Mouse (Mus musculus): Measurements from ENCODE around the gene Tas2r136.

The Tas2r136 gene

GRCm38 (mm10) chr6:132778062-132778461, at the start of gene Tas2r136:
Gene Tas2r136 (minus strand): TSS chr6:132778162.
- no peak for DNase-seq (ENCODE audit: inconsistent ontology term)

GRCm38 (mm10) chr6:132802518-132802917, 24.6 kb upstream of the Tas2r136 start, which contains the start of gene Tas2r117:
Gene Tas2r117 (plus strand): TSS chr6:132802818.
- no peak for DNase-seq (ENCODE audit: inconsistent ontology term)

- no peak for DNase-seq (ENCODE audit: inconsistent ontology term)
These were observed 17.4 kb upstream of the Tas2r136 start for GRCm38 (mm10) chr6:132795393-132795792.

- DNase-seq (ENCODE audit: inconsistent ontology term): no peak
These were observed 16.1 kb downstream of the Tas2r136 start, which contains the start of gene Tas2r102 for GRCm38 (mm10) chr6:132761831-132762230. Gene Tas2r102 (plus strand): TSS chr6:132762131.

- DNase-seq (ENCODE audit: inconsistent ontology term): no peak
These were observed 23.5 kb downstream of the Tas2r136 start, which contains the start of gene Tas2r124 for GRCm38 (mm10) chr6:132754430-132754829. Gene Tas2r124 (plus strand): TSS chr6:132754730.

GRCm38 (mm10) chr6:132750206-132750605, 27.8 kb downstream of the Tas2r136 start:
- DNase-seq (ENCODE audit: inconsistent ontology term): peak; percentile 54

GRCm38 (mm10) chr6:132737935-132738334, 40.0 kb downstream of the Tas2r136 start, which contains the start of gene Tas2r115:
Gene Tas2r115 (minus strand): TSS chr6:132738035.
- no peak for DNase-seq (ENCODE audit: inconsistent ontology term)

All from Muller cell, postnatal 12 days (primary cell).